Mouse (Mus musculus): ENCODE data around the gene Abca5.

The Abca5 gene

DNA sequence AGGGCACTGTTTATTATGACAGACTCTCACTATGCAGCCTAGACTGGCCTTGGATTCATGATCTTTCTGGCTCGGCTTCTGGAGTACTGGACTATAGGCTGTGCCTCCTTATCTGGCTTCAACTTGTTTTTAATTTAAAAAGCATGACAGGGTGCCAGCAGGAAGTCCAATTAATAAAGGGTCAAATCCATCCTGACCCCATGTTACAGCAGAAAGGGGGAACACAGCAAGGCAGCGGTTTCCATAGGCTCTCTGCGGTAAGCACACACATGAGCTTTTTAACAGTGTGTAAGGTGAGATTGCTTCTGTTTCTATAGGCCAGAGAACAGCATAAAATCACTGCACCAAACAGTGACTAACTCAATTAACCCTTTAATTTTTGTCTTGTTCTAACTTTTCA lies 34.1 kb downstream of the Abca5 start:
- DNase-seq (ENCODE audit: low spot score in 2 of 2), result no peak

DNA sequence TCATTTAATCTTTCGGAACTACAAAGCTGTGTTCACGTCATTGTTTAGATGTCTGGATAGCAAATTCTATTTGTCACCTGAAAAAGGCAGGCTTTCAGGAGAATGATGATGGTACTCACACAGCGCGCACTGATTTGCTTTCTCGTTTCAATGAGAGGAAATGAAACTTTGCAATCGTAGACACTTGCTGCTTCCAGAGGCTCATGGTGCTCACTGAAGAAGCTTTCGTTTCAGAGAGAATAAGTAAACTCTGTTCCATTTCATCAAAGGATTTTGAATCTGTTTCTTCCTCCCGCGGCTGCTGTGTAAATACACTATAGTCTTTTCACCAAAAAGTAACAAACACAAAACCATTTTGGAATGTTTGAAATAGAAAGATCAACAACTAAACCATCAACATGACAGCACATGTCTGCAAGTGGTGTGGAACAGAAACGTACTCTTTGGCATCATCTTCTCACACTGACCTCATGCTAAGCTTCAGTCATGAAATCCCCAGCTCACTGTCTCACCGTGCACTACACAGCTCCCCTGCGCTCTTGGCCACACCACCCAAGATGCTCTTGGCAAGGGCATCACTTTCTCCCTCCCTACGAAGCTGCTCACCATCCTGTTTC lies 39.5 kb downstream of the Abca5 start:
- DNase-seq (ENCODE audit: low spot score in 2 of 2), result no peak

DNA sequence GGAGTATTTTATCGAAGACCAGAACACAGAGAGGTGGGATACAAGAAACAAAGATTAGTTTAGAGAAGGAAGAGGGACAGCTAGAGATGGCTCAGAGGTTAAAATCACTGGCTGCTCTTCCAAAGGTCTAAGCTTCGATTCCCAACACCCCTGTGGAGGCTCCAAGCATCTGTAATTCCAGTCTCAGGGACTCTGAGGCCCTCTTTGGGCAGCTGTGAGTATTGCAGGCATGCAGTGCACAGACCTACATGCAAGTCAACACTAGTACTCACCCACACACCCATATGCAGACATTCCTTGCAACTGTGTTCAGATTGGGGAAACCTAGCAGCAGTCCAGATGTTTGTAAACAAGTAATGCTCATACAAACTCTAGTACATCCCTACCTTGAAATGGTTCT lies 46.9 kb downstream of the Abca5 start:
- no peak for DNase-seq (ENCODE audit: low spot score in 2 of 2)

DNA sequence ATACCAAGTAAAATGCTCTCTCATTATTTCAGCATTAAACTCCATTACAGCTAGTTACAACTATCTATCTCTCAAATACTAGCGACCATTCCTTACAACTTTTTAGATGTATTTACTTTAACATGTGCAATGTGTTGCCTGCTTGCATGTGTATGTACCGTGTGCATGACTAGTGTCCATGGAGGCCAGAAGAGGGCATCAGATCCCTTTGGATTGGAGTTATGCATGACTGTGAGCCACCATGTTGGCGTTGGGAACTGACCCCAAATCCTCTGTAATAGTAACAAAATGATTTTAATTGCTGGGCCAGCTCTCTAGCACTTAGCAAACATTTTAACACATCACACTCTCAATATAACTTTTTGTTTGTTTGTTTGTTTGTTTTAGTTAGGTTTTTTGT lies 49.1 kb downstream of the Abca5 start:
- DNase-seq (ENCODE audit: low spot score in 2 of 2), result no peak

DNA sequence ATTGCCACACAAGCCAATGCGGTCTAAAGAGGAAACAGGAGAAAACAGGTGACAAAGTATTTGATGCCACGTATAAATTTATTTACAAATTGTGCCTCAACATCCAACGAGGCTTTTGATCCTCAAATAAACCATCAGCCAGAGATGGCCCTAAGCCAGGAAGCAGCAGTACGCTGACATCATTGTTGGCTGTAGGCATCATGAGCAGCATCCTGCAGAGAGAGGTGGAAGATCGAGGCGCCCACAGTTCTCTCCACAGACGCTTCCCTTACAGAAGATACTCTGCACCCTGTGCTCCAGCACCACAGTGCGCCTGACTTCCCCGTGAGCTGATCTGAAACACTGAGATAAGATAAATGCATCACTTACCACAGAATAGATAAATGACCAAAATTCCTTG lies 49.8 kb downstream of the Abca5 start:
- no peak for DNase-seq (ENCODE audit: low spot score in 2 of 2)

DNA sequence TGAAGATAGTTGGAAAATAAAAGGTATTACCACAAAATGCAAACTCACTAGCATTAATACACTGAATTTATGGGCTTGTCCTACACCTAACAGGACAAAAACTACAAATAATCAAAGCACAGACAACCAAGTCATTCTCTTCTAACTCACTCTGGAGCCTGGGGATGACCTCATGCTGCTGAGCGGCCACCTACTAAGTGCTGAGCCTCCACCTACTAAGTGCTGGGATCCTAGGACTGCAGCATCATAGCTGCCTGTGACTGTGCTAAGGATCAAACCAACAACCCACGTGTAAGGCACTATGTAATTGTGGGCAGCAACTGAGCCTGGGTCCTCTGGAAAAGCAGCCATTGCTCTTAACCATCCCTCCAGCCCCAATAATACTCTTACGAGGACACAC lies 51.2 kb downstream of the Abca5 start:
- DNase-seq (ENCODE audit: low spot score in 2 of 2), result no peak

DNA sequence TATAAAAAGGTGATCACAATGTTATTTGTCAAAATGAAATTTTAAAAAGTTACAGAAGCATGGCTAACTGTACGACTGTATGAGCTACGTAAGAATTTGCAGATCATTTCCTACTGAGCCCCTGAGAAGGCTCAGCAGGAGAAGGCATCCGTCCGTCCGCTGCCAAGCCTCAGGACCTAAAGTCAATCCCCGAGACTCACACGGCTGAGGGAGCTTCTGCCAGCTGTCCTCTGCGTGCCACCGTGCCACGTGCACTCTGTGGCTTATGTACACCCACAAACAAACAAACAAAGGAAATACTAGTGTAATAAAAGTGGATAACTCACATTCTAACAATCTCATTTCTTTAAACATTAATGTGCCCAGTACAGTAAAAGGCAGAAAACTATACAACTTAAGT lies 52.7 kb downstream of the Abca5 start:
- DNase-seq (ENCODE audit: low spot score in 2 of 2), result no peak

DNA sequence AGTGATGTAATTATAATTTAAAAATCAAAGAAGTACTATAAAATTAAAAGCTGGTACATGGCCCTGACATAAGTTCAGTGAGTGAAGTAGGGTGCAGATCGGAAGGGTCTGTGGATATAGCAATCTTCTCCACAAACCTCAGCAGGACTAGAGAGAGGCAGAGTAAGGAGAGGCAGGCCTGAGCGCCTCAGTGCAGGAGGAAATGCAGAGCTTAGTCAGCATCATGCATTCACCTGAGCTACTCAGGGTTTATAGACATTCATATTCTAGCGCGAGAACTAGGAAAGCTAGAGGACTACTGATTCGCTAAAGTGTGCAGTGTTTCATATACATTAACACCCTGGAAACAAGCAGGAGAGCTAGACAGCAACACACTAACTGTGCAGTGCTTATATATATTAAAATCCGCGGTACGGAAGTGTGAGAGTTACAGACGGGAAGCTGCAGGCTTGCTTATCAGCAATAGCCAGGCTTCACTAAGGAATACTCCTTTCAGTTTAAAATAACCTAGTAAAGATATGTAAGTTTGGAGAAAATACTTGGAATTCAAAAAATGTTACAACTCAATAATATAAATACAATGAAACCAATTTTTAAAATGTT lies 53.2 kb downstream of the Abca5 start:
- DNase-seq (ENCODE audit: low spot score in 2 of 2), result no peak

DNA sequence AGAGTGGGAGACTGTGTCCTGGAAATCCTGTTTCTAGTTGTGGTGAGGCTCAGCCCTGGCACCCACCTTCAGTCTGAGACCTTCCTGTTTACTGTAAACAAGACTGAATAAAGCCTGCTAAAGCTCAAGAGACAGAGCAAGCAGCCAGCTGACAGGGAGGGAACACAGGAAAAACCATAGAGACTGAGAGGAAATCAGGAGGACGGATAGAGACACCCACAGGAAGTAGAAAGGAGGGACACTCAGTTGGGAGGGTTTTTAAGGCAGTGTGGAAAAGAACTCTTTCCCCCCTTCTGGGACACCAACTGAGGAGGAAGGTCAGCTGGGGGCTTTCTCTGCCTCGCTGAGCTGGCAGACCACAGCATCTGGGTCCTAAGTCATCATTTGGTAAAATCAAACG lies 62.7 kb downstream of the Abca5 start:
- no peak for DNase-seq (ENCODE audit: low spot score in 2 of 2)

DNA sequence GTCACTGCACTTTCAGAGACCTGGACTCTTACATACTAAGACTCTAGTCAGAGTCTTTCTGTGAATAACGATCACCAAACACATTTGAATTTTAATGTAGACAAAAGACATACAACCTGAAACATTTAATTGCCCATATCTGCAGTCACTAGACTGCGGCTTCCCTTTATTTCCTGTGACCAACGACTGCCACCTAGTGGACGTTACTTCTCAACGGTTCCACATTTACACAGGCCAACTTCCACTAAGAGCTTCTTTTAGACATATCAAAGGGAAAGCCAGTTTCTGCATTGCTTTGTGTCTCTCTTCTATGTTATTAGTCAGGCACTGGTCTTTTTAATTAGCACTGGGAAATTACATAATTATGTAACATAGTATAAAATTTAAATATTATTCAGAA lies 65.8 kb downstream of the Abca5 start:
- no peak for DNase-seq (ENCODE audit: low spot score in 2 of 2)

DNA sequence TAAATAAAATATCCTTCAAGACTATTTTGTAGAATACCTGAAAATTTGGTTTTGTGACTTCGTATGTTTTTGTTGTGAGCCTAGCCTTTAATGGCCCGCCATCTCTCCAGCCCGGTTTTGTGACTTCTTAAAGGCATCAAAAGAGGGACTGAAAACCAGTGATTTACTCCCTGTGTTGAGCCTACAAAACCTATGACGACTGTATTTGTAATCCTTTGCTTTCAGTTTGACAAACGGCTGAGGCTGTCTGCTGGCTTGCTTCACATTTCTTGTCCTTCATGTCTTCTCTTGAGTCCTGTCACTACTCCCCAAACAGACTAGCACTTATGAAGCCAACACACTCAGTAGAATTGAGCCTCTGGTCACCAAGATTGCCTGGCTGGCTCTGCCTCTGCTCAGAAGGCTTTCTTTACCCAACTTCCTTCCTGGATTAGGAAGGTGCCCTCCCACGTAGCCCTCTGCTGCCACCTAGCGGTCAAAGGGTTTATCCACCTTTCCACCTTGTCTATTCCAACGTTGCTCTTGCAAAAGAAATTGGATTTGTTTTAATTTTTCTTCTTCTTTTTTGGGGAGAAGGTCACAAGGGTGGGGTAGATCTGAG lies 69.2 kb downstream of the Abca5 start:
- DNase-seq (ENCODE audit: low spot score in 2 of 2), result peak; percentile 75 to 94

DNA sequence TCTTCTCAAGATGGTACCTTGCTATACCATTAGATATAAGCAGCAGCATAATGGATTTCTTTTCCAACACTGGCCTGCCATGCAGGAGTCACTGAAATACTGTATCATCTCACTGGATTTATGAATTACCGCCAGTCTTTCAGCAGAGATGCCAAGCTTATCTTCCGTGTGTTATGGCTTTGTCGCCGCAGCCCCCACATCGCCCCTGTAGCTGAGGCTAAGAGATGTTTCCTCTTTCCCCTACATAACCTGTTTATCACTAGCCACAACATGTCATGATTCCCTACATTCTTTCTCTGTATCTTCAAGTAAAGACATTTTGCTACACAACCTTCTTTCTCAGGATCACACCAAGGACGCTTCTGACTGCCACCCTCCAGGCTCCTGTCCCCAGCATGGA lies 70.3 kb downstream of the Abca5 start:
- no peak for DNase-seq (ENCODE audit: low spot score in 2 of 2)

DNA sequence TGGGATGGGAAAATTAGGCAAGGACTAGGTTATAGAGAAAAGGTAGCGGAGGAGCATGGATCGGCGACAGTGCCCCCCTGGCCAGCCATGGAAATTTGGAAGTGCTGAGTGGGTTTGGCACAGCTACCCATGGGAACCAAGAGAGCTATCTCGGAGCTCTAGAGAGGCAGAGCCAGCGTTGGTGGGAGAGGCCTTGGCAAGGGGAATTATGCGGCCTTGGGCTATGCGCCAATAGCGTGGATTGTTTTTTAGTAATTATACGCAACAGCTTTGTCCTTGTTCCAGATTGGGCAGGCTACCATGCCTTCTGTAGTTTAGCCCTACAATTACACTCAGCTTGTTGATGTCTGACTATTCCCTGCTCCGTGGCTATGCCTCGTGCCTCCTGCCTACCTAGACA lies 70.8 kb downstream of the Abca5 start:
- peak in 1 of 2 experiments; percentile 25 for DNase-seq (ENCODE audit: low spot score in 2 of 2)

DNA sequence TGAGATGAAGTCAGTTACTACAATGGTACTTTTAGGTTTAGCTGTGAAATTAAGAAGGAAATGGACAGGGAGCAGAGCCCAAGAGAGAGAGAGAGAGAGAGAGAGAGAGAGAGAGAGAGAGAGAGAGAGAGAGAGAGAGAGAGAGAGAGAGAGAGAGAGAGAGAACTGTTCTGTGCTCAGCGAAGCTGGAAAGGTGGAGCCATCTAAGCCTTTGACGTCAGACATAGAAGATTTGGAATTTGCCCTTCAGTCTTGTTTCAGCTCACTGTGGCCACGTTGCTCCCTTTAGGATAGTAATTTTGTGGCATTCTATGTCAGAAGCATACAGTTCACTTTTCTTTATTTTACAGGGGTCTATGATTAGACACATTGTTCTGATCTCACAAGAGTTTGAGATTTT lies 75.6 kb downstream of the Abca5 start:
- no peak for DNase-seq (ENCODE audit: low spot score in 2 of 2)

DNA sequence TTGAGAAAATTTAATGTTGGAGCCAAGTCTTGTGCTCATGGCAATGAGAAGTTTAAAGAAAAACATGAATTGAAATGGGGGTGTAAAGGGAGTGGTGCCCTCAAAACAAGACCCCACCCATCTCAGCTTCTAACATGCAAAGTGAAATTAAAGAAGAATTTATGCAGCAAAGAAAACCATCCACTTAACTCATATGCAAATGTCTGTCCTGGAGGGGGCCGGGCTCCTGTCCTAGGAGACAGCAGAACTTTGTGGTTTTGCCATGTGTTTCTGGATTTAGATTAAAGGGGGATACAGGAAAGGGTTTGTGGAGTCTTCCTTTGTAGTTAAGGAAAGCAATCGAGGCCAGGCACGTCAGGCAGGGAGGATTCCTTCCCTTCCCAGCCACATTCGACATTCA lies 79.6 kb downstream of the Abca5 start:
- DNase-seq (ENCODE audit: low spot score in 2 of 2), result no peak

DNA sequence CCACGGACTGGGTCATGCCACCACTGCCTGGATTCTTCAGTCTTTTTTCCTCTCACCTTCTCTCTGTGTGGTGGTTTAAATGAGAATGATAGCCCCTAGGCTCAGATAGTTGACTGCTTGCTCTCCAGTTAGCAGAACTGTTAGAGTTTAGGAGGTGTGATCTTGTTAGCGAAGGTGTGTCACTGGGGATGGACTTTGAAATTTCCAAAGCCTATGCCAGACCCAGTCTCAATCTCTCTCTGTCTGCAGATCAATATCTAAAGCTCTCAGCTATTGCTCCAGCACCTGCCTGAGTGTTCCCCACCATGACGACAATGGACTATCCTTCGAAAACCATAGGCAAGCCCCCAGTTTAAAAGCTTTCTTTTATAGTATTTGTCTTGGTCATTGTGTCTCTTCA lies 80.5 kb downstream of the Abca5 start:
- DNase-seq (ENCODE audit: low spot score in 2 of 2), result no peak

DNA sequence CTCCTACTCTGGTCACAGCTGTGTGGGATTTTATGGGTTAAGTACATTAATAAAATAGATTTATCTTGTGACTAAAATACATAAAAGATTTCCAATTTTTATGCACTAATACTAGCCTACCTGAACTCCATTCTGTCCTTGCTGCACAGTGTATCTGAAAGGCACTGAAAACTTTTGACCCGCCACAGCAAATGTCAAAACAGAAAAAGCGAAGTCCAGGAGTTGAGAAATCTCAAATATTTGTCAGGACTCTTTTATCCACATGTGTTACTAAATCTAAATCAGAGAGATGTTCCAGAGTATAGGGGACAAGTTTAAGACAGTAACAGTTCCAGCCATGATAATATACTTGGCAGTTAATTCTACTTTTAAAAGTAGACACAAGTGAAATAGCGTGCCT lies 85.3 kb downstream of the Abca5 start:
- DNase-seq (ENCODE audit: low spot score in 2 of 2), result no peak

DNA sequence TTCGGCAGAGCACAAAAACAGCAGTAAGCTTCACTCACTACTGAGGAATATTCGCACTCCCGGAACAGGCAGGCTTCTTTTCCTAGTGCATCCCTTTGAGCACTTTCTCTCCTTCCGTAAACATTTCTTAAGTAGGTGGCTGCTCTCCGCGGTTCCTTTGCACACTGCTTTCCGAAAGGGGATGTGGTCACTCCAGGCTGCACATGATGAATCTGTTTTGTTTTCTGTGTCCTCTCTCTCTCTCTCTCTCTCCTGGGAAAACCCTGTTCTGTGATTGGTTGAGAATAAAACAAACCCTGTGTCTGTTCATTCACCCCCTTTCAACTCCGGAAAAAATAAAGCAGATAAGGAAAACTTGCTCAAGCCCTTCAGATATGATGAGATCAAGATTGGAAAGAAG lies 86.0 kb downstream of the Abca5 start, which contains the start of gene Abca6:
Gene Abca6 (minus strand): TSS at position 243 of the 400 bp plus-strand sequence.
- DNase-seq (ENCODE audit: low spot score in 2 of 2), result peak in 1 of 2 experiments; percentile 29

DNA sequence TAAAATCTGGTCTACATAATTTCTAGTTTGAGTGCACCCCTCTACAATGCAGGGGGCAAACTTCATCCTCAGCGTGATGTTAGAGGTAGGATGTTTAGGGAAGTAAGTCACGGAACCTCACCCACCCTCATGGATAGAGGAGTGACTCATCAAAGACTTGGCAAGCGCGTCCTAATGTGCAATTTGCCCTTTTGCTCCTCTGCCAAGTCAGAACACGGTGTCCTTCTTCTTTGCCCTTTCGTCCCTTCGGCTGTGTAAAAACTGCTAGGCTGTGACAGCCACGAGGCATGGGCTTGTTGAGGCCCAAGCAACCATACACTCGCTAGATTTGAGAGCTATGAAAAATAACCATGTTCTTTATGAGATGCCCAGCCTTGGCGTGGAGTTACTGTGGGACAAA lies 92.8 kb downstream of the Abca5 start:
- DNase-seq (ENCODE audit: low spot score in 2 of 2), result no peak

DNA sequence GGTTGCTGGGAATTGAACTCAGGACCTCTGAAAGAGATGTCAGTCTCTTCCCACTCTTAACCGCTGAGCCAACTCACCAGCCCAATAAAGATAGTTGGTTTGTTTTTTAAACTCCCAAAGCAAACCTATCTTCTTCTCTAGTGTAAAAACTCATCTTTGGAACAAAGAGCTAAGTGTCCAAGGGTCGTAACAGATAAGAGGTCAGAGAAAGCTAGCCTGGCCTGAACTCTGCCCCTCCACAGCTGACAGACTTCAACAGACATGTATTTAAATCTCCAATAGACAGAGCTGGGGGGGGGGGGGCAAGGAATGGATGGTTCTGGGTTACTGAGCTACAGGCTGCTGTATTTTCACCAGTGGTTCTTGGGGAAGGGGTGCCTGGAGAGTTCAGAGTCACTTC lies 100.0 kb downstream of the Abca5 start:
- DNase-seq (ENCODE audit: low spot score in 2 of 2), result no peak

DNA sequence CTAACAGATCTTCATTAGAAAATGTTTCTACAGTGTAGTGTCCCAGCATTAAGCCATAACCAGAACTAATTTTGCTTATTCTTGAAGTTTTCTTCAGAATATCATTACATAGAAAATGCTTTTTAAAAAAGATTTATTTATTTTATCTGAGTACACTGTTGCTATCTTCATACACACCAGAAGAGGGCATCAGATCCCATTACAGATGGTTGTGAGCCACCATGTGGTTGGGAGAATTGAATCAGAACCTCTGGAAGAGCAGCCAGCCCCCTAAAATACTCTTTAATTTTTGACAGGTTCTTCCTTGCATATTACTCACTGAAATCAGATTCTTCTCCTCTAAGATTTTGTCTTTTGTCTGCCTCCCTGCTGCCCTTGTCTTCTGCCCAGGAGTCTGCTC lies 104.5 kb downstream of the Abca5 start:
- DNase-seq (ENCODE audit: low spot score in 2 of 2), result no peak

Measured in urinary bladder, postnatal 4 days (tissue).